Mouse (Mus musculus) sigmoid colon, adult 10 weeks (tissue): ENCODE measurements around the gene Washc2. TPM values are rescaled to one million over a fixed set of nuclear protein-coding genes. Genes with fewer than 3 reads are reported as not detected.

Experiments
- polyA plus RNA-seq: library from polyadenylated mRNA; stranded (reverse); fragments of 350-450 nt; fragmentation: Illumina TruSeq; extraction: RNeasy Lipid Tissue Mini Kit (QIAGEN cat#74804); gene quantifications from one replicate; pipeline ENCODE4 v1.2.3, GENCODE M21; 2014; ENCODE audit warnings: low read depth, low replicate concordance

The Washc2 gene
- polyA plus RNA-seq = 41.8 TPM

GRCm38 (mm10) chr6:116207729-116208534 lies at the start of gene Washc2:
Washc2 (plus strand) TSS chr6:116208038.

GRCm38 (mm10) chr6:116193394-116194393 lies 14.1 kb upstream of the Washc2 start, which contains the start of gene Tmcc1:
Tmcc1 (minus strand) TSS chr6:116193486.

DNA sequence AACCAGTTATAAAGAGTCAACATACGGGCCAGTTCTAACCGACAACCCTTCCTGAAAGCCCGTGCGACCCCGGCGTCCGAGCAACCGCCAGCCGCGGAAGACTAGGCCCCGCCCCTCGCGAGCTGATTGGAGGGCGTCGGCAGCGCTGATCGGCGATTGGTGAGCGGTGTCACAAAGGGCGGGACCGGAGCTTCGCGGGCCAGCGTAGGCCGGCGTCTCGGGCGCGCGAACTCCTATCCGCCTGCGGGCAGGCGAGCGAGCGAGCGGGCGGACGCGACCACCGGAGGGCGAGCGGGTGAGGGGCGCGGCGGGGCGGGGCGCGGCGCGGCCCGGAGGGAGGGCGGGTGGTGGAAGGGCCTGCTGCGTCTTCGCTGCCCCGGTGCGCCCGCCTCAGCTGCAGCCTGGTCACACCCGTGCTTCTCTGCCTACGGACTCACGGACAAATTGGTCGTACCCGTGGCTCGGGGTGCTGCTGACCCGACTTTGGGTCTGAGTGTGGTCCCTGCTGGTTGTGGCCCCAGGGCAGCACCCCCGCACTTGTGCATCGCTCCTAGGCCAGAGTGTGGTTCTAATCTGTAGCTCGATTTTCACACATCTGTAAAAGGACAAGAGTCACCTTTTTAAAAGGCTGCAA lies 56.3 kb downstream of the Washc2 start, which contains the start of gene Zfand4:
TSS of gene Zfand4 (plus strand) at position 205 of the 634 bp plus-strand sequence.

Other genes with a start within 250 kb of the Washc2 start
- 2.2 TPM for gene Plxnd1, start 213.0 kb upstream of the Washc2 start, polyA plus RNA-seq
- gene Tmcc1, start 14.6 kb upstream of the Washc2 start, polyA plus RNA-seq = 20.4 TPM
- gene Zfand4, start 56.2 kb downstream of the Washc2 start, polyA plus RNA-seq = 2.1 TPM
- gene March8, start 130.0 kb downstream of the Washc2 start, polyA plus RNA-seq = 149 TPM